ENCODE assay signal across 34 mouse cellular contexts in the genomic region with DNA sequence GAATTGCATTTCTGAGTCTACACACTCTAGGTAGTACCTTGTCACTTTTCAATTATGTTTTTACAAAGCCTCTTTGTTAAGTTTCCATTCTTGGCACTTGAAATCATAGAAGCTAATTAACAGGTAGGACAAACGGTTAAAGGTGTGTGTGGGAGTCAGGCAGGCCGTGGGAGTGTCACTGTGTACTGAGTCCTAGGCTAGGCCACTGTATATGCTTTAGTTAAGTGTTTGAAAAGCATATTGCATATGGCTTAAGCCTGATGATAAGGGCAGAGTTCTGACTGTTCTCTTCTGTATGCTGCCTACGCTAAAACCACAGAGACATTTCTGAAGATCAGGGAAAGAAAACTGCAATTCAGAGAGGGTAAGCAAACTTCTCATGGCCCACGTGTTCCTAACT. TPM values are rescaled to one million over a fixed set of nuclear protein-coding genes. Genes with fewer than 3 reads are reported as not detected.
DNase-seq lines count a peak whose midpoint lies in the region; ATAC-seq and TF ChIP-seq lines count a peak whose summit lies in the region.
"Had no signal": no experiment of that assay in that cellular context is flagged by ENCODE, and none has a peak within 500 bp of the region (broad histone marks: within the 10 kb centered on the region; RNA-seq: fewer than 3 reads in every experiment).

No protein-coding gene starts in this region.

- WGBS in lung, postnatal 0 days: 41% methylated on average over 4 of the region's 4 CpGs
- 59% methylated on average over 4 of the region's 4 CpGs for WGBS in stomach, embryonic 15.5 days

- H3K27me3 ChIP-seq in lung, postnatal 0 days (replicated peaks; ENCODE audit: insufficient read depth, low read length): no peaks in the 10 kb centered on the region
- H3K27me3 ChIP-seq in stomach, embryonic 15.5 days (replicated peaks): no peaks in the 10 kb centered on the region
- H3K27me3 ChIP-seq: CH12.LX; embryonic facial prominence, embryonic 13.5 days; forebrain, embryonic 12.5 days; heart, embryonic 12.5 days; heart, embryonic 15.5 days; hindbrain, embryonic 13.5 days had no signal

- no peak for DNase-seq in lung, postnatal 0 days (ENCODE audit: low spot score)
- DNase-seq in lung, postnatal 14 days: no peak
- no peak for DNase-seq in spleen, adult 12 weeks (ENCODE audit: low spot score)
- no peak for DNase-seq in layer of hippocampus, adult 9-10 months (ENCODE audit: low spot score)
- DNase-seq: adrenal gland, adult 8-10 months; adrenal gland, postnatal 25 days; B cell, adult 2 months; cerebellum, adult 11-12 months; cerebellum, adult 8-10 months; cerebellum, postnatal 10 days; cerebellum, postnatal 36 days; embryo, embryonic 11 days; gastrocnemius, postnatal 10 days; gastrocnemius, postnatal 36 days; heart, adult 18-20 months; heart, postnatal 10 days; heart, postnatal 36 days had no signal

- H3K4me2 ChIP-seq in lung, postnatal 0 days (replicated peaks; ENCODE audit: low read depth, low read length): no peak overlapping the region
- no peak overlapping the region for H3K4me2 ChIP-seq in stomach, embryonic 15.5 days
- H3K4me2 ChIP-seq: embryonic facial prominence, embryonic 13.5 days; forebrain, embryonic 12.5 days; heart, embryonic 12.5 days; heart, embryonic 15.5 days; hindbrain, embryonic 13.5 days had no signal

- H3K9ac ChIP-seq in lung, postnatal 0 days (replicated peaks; ENCODE audit: low read depth): no peak overlapping the region
- no peak overlapping the region for H3K9ac ChIP-seq in stomach, embryonic 15.5 days
- H3K9ac ChIP-seq: embryonic facial prominence, embryonic 13.5 days; forebrain, embryonic 12.5 days; heart, embryonic 12.5 days; heart, embryonic 15.5 days; hindbrain, embryonic 13.5 days had no signal

- TF ChIP-seq EP300 in lung, postnatal 0 days (IDR thresholded peaks at IDR 0.05): no peak

- H3K9me3 ChIP-seq in lung, postnatal 0 days (ENCODE audit: low read length): no peaks in the 10 kb centered on the region
- no peaks in the 10 kb centered on the region for H3K9me3 ChIP-seq in stomach, embryonic 15.5 days
- H3K9me3 ChIP-seq: embryonic facial prominence, embryonic 10.5 days; embryonic facial prominence, embryonic 13.5 days; forebrain, embryonic 12.5 days; heart, embryonic 12.5 days; heart, embryonic 15.5 days; hindbrain, embryonic 10.5 days; hindbrain, embryonic 13.5 days had no signal

- H3K27ac ChIP-seq in lung, postnatal 0 days (ENCODE audit: low read length): no peak overlapping the region
- no peak overlapping the region for H3K27ac ChIP-seq in stomach, embryonic 15.5 days
- H3K27ac ChIP-seq: embryonic facial prominence, embryonic 10.5 days; embryonic facial prominence, embryonic 13.5 days; forebrain, embryonic 12.5 days; heart, embryonic 15.5 days; hindbrain, embryonic 10.5 days; hindbrain, embryonic 13.5 days had no signal

- H3K4me1 ChIP-seq in lung, postnatal 0 days (ENCODE audit: insufficient read depth, low read depth, low read length): no peaks in the 10 kb centered on the region
- no peaks in the 10 kb centered on the region for H3K4me1 ChIP-seq in stomach, embryonic 15.5 days
- H3K4me1 ChIP-seq: embryonic facial prominence, embryonic 10.5 days; embryonic facial prominence, embryonic 13.5 days; forebrain, embryonic 12.5 days; heart, embryonic 12.5 days; heart, embryonic 15.5 days; hindbrain, embryonic 10.5 days; hindbrain, embryonic 13.5 days had no signal

- no peak for TF ChIP-seq CTCF in lung, postnatal 0 days (IDR thresholded peaks at IDR 0.05)

- ATAC-seq in lung, postnatal 0 days: peak; percentile 32; the same call in 1 of the 2 replicates
- peak; percentile 47 for ATAC-seq in activated CD4-positive, CD25-positive, alpha-beta regulatory T cell, adult 4 months
- peak; percentile 80 for ATAC-seq in stomach, embryonic 15.5 days (ENCODE audit: insufficient read depth, low FRiP score, low read depth)
- no peak for ATAC-seq in granulocyte monocyte progenitor cell, adult 5-6 weeks (replicated peaks; ENCODE audit: poor library complexity, severe bottlenecking)
- ATAC-seq: forebrain, embryonic 16.5 days; hindbrain, embryonic 16.5 days; Patski had no signal

- no peak overlapping the region for H3K4me3 ChIP-seq in lung, postnatal 0 days (ENCODE audit: low read depth, low read length)
- H3K4me3 ChIP-seq in stomach, embryonic 15.5 days (replicated peaks): no peak overlapping the region
- H3K4me3 ChIP-seq: embryonic facial prominence, embryonic 10.5 days; embryonic facial prominence, embryonic 13.5 days; erythroblast, embryonic 14.5 days; forebrain, embryonic 12.5 days; heart, embryonic 12.5 days; heart, embryonic 15.5 days; hindbrain, embryonic 10.5 days; hindbrain, embryonic 13.5 days had no signal

- H3K36me3 ChIP-seq in lung, postnatal 0 days (ENCODE audit: insufficient read depth, low read length): no peaks in the 10 kb centered on the region
- no peaks in the 10 kb centered on the region for H3K36me3 ChIP-seq in stomach, embryonic 15.5 days
- H3K36me3 ChIP-seq: embryonic facial prominence, embryonic 10.5 days; embryonic facial prominence, embryonic 13.5 days; forebrain, embryonic 12.5 days; G1E; heart, embryonic 12.5 days; heart, embryonic 15.5 days; hindbrain, embryonic 10.5 days; hindbrain, embryonic 13.5 days had no signal

RNA-seq across cellular contexts. Expression of gene Cpb1, which starts 31.7 kb away (rescaled TPM):
- polyA plus RNA-seq in lung, postnatal 0 days (2015; fragmentation: Nextera tagmentation; extraction: Ambion mirVana): 1.3 and 1.4 TPM in 2 replicates
- polyA plus RNA-seq in activated CD4-positive, CD25-positive, alpha-beta regulatory T cell, adult 4 months (2017; shearing (Covaris generic)): not detected
- polyA plus RNA-seq in stomach, embryonic 15.5 days (2015; fragmentation: Nextera tagmentation; extraction: Ambion mirVana): 88.0 and 101 TPM in 2 replicates
- not detected in 2 replicates for total RNA-seq in granulocyte monocyte progenitor cell, adult 5-6 weeks (2014; fragmentation: Nextera tagmentation)
- total RNA-seq in granulocyte monocyte progenitor cell, adult 5-6 weeks (2017): not detected in 2 replicates
- total RNA-seq: CH12.LX; gastrocnemius, postnatal 36 days; heart, adult 18-20 months; heart, postnatal 10 days; heart, postnatal 36 days had no signal
- polyA plus RNA-seq: embryonic facial prominence, embryonic 10.5 days; embryonic facial prominence, embryonic 13.5 days; erythroblast, embryonic 14.5 days; forebrain, embryonic 12.5 days; G1E; heart, embryonic 12.5 days; Patski had no signal

RNA-seq across cellular contexts. Expression of gene Agtr1b, which starts 59.7 kb away (rescaled TPM):
- polyA plus RNA-seq in lung, postnatal 0 days (2015; fragmentation: Nextera tagmentation; extraction: Ambion mirVana): 0.85 and 1.0 TPM in 2 replicates
- polyA plus RNA-seq in activated CD4-positive, CD25-positive, alpha-beta regulatory T cell, adult 4 months (2017; shearing (Covaris generic)): not detected
- 2.3 and 3.3 TPM in 2 replicates for polyA plus RNA-seq in stomach, embryonic 15.5 days (2015; fragmentation: Nextera tagmentation; extraction: Ambion mirVana)
- total RNA-seq in granulocyte monocyte progenitor cell, adult 5-6 weeks (2014; fragmentation: Nextera tagmentation): not detected in 2 replicates
- total RNA-seq in granulocyte monocyte progenitor cell, adult 5-6 weeks (2017): not detected in 2 replicates
- total RNA-seq: CH12.LX; G1E; gastrocnemius, adult 18-20 months; gastrocnemius, postnatal 36 days; heart, adult 18-20 months; heart, postnatal 10 days; heart, postnatal 36 days had no signal
- polyA plus RNA-seq: embryonic facial prominence, embryonic 10.5 days; embryonic facial prominence, embryonic 13.5 days; erythroblast, embryonic 14.5 days; forebrain, embryonic 12.5 days; forebrain, embryonic 16.5 days; G1E; heart, embryonic 12.5 days; hindbrain, embryonic 10.5 days; Patski had no signal

Comparison
In these comparisons a context has a peak if more than half of its experiments do, and no peak if none do; other contexts are left out.
1. RNA of gene Cpb1, which starts 31.7 kb away (polyA plus RNA-seq): 88.0 to 101 TPM in stomach, embryonic 15.5 days; 1.3 to 1.4 TPM in lung, postnatal 0 days and not detected in activated CD4-positive, CD25-positive, alpha-beta regulatory T cell, adult 4 months; every median in the first group is over 10 times any median in the second.